Mouse (Mus musculus): ENCODE data around the gene Fyco1.
"Not testable (repeated sequence)": the region's sequence is repeated elsewhere in the genome, so short reads cannot be mapped to it uniquely, and the experiment has no call there.

Fyco1 gene

DNA sequence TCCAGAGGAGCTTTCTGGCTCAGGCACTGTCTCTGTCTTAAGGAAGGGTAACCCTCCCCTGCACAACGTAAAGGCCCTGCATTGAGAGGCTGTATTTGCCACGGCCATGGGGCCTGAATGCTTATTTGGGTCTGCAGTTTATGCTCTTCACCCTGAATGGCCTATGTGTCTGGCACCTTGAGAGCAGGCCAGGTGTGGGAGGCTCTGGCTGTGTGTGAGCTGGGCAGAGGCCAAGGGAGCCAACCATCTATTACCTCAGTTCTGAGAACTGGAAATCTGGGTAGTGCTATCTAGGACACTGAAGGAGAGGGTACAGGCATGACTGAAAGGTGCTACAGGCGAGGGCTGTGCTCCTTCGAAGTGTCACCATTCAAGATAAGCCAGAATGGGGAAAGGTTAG, 36.9 kb downstream of the Fyco1 start:
- no peak for DNase-seq (ENCODE audit: low spot score in 2 of 2)

DNA sequence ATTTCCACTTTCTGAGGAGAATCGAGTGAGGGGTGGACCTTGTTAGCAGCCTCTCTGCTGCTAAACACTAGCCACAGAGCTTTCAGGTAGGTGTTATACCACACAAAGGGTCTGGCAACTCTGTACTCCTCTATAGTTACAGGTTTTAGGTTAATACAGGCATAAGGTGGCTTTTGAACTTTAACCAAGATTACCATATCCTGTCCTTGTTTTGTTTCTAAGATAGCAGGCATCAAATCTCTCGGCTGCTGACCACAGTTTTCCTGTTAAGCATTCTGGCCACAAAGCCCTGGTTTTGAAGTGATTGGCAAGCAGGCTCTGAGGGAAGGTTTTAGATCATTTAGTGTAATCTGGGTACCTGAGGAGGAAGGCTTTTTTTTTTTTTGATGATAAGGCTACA, 37.4 kb downstream of the Fyco1 start:
- no peak for DNase-seq (ENCODE audit: low spot score in 2 of 2)

DNA sequence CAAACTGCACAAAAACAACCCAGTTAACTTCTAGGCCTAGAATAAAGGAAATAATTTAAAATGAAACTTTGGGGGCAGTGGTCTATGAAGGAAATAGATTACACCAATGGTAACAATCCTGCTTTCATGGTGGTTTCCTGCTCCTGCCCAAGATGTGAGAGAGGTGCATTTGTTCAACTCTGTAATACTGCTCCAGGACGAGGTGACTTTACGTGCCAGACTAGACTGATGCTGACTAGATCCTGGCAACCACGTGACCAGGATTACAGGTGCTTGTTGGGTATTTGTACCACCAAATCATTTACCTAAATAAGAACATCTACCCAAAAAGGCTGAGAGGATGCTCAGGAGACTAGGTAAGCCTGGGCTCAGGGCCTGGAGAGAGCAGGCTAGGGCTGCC, 39.9 kb downstream of the Fyco1 start:
- no peak for DNase-seq (ENCODE audit: low spot score in 2 of 2)

DNA sequence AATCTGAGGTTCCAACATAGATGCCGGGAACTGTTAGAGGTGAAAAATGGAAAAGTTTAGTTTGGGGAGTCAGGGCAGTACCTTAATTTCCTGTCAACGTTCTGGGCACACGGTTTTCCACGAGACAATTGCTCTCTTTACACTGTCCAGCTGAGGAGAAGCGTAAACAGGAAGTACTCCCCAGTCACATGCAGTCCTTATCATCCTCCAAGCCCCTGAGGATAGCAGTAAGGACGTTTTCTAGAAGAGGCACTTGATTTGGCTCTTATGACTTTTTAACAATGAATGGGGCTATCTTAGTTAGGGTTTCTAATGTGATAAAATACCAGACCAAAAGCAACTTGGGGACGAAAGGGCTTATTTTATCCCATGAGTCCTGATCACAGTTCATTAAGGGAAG, 43.1 kb downstream of the Fyco1 start:
- no peak for DNase-seq (ENCODE audit: low spot score in 2 of 2)

DNA sequence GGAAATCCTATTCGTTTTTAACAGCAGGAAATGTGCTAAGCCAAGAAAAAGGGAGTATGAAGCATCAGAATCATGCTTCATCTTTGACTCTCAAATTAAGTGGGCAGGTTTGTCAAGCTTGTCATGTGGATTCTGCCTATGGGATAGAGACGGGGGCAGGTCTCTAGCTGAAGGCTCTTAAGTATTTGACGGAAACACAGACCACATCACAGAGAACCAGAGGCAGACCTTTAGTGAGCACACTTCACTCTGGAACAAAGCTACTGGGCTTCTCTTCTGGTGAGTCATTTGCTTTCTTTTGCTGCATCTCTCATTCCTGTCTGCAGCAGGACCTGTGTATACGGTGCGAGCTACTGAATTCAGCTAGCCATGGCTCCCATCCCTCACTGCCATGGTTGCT, 45.4 kb downstream of the Fyco1 start, which contains the start of gene Cxcr6:
TSS of gene Cxcr6 (plus strand) at position 209 of the 400 bp plus-strand sequence.
- DNase-seq (ENCODE audit: low spot score in 2 of 2): no peak

DNA sequence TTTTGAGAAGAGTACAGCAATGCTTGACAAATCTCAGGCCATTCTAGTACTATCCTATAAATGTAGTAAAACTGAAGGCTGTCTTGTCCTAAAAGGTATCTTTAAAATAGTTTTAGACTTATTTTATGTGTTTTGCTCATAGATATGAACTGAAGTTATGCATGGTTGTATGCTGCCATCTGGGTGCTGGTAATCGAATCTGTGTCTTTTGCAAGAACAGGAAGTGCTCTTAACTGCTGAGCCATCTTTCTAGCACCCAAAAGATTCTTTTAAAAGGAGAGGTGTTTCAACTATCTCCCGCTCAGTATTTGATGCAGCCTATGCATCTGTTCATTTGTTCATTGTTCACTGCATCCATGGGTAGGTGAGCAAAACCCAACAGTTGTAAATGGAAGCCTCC, 46.5 kb downstream of the Fyco1 start:
- DNase-seq (ENCODE audit: low spot score in 2 of 2): no peak

DNA sequence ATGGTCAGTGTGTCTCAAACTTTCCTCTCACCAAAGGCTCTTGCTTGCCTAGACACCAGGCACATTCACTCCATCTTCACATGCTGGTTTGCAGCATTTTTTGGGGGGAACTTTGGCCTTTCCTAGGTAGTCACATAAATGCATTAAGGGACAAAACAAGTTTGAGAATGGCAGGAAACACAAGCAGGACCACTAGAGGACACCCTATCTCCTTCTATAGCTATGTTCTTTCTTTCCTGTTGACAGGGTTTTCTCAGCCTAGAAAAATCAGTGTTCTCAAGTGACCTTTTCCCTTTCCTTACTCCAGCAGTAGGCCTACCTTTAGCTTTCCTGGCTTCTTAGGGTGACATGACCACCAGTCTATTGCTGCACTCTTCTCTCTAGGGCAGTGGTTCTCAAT, 48.8 kb downstream of the Fyco1 start:
- DNase-seq (ENCODE audit: low spot score in 2 of 2): no peak

DNA sequence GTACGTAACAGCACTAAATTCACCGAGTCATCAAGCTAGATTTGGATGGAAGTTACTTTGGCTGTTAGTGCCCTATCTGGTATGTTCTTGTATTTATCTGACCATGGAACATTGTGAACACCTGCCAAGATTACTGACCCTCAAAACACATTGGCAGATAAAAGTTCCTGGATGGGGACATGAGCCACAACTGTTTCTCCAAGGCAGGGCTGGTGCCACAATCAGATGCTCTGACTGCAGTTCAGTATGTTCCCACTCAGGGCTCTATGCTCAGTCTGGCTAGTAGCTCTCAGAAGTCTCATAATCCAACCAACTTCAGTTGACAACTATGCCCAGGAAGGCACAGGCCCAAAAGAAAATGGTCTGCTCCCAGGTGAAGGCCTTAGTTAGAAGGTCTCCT, 49.3 kb downstream of the Fyco1 start:
- DNase-seq (ENCODE audit: low spot score in 2 of 2): no peak

DNA sequence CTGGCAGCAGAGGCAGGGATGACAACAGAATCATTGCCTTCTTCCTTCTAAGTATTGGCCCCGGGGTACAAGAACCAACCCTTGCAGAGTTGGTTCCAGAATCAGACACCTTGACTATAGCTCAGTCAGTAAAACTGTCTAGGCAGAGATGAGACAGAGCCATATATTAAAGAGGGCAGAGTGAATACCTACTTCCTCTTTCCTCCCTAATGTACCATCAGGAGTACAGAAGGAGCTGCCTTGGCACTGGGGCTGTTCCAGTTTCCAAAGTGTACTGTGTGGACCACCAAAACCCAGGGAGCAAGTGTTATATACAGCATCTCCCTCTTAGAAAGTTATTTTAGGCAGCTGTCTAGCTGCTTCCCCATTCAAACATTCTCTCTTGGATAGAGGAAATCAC, 50.2 kb downstream of the Fyco1 start:
- no peak for DNase-seq (ENCODE audit: low spot score in 2 of 2)

DNA sequence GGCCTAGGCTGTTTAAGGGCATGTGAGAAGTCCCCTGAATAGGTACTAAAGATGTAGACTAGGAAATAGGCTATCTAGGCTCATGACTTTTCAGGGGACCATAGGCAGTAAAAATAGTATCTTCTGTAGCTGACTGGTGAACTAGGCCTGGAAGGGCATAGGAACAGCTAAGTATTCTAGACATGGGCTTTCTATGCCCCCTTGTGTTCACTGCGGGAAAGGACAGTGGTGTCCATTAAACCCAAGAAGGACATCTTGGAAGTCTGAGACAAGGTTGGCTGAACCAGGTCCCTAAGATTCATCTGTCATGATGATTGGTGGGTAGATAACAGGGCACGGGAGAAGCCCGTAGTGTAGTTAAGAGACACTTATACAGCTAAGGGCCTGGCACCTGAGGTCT, 55.5 kb downstream of the Fyco1 start:
- DNase-seq (ENCODE audit: low spot score in 2 of 2): no peak

DNA sequence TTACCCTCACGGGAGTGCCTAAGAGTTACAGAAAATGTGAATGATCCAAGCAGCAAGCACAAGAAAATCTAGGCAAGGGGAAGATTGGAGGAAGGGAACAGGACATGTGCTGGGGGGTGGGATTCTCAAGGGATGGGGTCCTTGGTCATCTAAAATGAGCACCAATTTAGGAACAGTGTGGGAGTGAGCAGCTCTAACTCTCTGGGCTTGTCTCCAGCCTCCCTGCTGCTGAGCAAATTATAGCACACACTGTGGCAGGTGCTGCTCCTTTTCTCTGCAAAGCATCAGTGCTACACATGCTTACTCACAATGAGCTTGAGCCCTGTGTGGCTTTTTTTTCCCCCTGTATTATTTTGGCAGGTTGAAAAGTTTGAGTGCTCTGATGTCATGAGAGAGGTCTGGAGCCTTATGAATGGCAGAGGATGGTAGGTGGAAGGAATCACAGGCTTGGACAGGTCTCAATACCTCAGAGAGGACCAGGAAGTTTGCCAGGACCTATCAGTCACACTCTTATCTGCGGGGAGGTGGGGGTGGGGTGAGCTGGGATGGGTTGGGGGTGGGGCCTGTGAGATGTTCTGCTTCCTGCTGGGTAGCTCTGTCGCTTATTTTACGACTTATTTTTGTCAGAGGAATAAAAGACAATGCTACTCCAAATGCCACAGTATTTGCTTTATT, 62.7 kb downstream of the Fyco1 start:
- DNase-seq (ENCODE audit: low spot score in 2 of 2): no peak

DNA sequence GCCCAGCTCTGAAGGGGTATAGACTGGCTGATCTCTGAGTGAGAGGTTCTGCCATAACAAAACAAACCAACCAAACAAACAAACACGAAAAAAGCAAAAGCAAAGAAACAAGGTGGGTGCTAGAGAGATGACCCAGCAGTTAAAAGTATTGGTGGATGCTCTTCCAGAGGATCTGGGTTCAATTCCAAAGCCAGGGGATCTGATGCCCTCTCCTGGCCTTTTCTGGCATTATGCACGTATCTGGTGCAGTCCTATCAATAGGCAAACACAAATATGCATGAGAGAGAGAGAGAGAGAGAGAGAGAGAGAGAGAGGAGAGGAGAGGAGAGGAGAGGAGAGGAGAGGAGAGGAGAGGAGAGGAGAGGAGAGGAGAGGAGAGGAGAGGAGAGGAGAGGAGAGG, 78.4 kb downstream of the Fyco1 start:
- DNase-seq (ENCODE audit: low spot score in 2 of 2): not testable (repeated sequence)

DNA sequence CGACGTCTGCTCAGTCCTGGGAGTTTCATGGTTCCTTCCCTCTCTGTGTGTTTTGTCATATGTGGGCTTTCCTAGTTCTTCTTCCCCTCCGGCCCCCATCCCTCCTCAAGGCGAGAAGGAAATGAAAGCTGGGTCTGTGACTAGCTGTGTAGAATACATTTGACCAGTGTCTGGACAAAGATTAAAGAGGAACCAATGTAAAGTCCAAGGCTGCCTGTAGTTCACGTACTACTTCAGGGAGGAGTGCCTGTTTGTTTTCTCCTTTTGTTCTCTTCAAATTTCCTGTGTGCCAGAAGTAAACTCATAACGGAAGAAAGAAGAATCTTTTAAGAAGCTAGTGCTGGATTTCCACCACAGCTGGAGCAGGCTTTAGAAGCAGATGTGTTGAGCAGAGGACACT, 82.2 kb downstream of the Fyco1 start:
- DNase-seq (ENCODE audit: low spot score in 2 of 2): no peak

DNA sequence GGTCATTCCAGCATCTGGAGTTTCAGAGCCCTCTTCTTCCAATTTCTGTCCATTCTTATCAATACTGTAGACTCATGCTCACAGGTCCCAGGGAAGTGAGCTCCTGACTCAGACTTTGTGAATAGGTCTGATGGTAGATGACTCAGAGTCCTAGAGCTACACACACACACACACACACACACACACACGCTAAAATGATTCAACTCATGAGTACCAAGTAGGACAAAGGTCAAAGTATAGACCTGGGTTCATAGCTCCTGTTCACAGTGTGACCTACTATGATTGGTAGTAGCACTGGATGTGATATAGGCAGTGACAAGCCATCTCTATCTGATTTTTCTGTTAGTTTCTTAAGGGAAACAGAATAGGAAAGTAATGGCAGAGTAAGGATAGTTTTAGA, 83.3 kb downstream of the Fyco1 start:
- DNase-seq (ENCODE audit: low spot score in 2 of 2): no peak

DNA sequence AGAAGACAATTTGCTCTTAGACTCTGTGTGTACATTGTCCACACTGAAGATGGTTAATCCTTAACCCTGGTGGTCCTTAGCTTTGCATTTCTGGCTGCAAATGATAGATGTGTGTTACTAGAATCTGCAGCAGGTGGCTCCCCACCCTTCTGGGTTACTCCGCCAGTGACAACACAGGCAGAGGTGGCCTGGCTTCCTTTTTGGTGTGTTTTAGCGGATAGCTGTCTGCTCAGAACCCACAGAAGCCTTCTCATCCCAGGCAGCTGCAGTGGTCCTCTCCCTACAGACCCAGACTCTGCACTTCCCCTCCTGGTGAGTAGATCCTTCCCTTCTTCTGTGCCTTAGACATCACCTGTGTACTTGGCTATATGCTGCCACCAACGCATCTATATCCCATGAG, 84.7 kb downstream of the Fyco1 start:
- no peak for DNase-seq (ENCODE audit: low spot score in 2 of 2)

DNA sequence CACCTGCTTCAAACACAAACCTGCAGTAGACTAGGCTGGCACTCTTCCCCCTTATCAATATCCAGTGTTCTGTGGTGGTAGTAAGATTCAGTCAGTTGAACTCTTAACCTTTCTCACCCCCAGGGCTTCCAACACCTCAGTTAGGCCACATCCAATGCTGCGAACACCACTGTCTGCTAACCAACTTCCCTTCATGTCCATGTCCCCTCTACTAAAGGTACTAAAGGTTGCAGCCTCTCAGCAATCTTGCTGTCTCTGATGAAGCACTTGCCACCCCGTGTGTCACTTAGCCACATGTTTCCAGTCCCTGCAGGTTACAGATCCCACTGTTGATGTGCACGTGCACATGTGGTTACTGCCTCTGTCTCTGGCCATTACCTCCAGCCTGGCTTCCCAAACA, 87.9 kb downstream of the Fyco1 start:
- DNase-seq (ENCODE audit: low spot score in 2 of 2): no peak

DNA sequence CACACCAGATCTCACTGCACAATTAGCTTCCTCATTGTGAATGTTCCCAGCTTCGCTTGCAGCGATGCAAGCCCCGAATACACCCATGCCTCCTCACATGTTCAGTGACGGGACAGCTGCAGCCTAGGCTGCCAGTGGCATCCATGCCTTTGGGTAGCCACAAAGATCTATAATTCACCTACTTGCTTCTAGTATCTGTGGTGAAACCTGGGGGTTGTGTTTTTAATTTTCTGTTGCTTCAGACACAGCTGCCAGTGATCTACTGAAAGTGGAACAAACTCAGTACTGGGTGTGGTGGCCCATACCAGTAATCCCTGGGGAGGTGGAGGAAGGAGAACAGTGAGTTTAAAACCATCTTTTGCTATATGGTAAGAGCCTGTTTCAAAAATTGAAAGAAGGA, 88.8 kb downstream of the Fyco1 start:
- no peak for DNase-seq (ENCODE audit: low spot score in 2 of 2)

DNA sequence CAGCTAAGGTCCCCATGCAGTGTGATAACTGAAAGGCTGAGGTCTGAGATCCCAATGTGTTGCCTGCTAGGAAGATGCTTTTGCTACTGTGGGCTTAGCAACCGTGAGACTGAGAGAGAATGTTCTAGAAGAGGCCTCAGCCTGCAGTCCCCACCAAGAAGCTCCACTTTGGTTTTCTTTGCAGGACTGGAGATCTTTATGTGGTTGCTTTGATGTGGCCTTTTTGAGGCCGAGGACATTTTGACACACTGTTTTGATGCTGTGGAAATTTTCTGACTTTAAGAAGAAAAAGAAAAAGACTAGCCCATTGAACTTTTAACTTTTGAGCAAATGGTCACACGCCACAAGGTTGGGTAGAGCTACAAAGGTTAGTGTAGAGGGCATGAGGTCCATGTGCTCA, 90.9 kb downstream of the Fyco1 start:
- DNase-seq (ENCODE audit: low spot score in 2 of 2): no peak

DNA sequence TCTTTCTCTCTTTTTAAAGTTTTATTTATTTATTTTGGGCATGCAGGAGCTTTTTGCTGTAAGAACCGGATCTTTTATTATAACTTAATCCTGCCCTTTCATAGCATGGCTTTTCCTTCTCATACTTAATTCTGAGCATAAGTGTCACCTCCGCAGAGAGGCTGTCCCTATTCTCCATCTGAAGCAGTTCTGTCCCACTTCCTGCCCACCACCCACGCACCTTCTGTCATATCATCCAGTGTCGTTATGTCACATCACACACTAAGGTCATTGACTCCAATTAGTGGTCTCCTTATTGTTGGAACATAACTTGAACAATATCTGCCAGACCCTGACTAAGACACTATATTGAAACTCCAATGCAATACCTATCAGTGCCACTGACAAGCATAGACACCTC, 93.1 kb downstream of the Fyco1 start:
- DNase-seq (ENCODE audit: low spot score in 2 of 2): no peak

DNA sequence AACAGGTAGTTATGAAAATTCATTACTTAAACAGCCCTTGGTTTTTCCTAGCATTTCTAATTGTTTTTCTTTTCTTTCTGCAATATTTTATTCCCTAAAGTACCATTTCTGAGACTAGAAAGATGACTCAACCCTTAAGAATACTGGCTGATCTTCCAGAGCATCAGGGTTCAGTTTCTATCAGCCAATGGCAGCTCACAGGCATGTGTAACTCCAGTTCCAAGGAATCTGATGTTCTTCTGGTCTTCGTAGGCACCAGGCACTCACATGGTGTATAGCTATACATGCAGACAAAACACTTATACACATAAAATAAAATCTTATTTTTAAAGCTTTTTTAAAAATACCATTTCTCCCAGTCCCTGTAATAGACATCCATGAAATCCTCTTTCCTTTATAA, 93.5 kb downstream of the Fyco1 start:
- no peak for DNase-seq (ENCODE audit: low spot score in 2 of 2)

DNA sequence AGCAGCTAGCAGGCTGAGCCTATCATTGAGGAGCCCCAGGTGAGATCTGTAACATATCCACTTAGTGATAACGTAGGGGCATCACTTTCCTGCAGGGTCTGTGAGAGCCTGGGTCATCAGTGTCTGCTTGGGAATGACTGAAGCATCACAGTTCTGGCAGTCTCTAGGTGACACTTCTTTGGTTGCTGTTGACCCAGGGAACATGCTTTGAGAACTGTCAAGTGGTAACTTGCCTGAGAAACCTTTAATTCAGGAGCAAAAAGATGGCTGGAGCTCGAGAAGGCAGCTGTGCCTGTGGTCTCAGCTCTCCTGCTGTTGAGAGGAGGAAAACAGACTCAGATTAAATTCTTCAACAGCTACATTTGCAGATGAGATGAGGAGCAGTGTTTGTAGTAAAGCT, 94.4 kb downstream of the Fyco1 start:
- DNase-seq (ENCODE audit: low spot score in 2 of 2): no peak

DNA sequence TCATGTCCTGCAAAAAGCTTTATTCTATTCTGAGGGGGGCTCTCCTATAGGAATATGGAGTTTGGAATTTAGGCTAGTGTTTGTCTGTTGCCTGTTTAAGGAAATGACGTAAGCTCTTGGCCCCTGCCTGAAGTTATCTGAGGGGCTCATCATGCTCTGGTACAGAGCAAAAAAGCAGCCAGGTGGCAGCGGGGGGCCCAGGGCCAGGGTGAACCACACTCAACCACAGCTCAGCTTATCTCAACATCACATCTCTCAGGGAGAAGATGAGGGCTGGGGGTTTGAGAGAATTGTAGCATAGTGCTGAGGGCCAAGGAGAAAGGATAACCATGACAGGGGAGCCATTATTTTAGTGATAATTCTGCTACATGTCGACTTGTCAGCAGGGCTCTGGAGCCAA, 94.9 kb downstream of the Fyco1 start:
- no peak for DNase-seq (ENCODE audit: low spot score in 2 of 2)

DNA sequence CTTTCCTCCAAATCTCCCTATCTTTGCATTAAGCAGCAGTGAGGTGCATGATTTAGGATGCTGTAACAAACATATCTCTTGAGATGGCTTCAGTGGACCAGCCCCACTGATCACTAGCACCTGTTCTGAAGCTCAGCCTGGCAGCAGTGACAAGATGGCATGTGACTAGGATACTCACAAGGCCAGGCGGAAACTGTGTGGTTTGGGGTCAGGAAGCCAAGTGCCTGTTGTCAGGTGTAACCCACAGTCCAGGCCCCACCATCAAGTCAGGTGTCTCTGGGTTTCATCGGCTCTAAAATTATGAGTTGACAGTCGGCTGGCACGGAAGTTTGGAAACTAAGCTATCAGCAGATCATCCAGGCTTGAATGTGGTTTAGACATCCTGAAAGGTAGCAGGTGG, 97.4 kb downstream of the Fyco1 start:
- DNase-seq (ENCODE audit: low spot score in 2 of 2): no peak

DNA sequence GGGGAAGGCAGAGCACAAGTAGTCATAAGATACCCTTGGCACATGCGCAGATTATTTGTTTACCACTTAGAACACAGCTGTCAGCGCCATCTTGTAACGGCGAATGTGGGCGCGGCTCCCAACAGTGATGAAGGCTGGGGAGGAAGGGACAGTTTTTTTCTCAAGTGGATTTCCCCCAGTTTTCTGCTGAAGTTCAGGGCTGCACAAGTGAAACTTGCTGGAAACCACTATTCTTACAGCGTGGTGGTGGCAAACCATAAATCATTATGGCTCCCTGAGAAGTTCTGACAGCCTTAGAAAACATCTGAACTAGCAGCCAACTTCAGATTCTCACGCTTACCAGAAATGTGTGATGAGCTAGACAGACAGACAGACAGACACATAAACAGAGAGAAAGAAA, 102.0 kb downstream of the Fyco1 start:
- DNase-seq (ENCODE audit: low spot score in 2 of 2): not testable (repeated sequence)

Measured in urinary bladder, postnatal 4 days (tissue).